Mouse (Mus musculus) stomach, embryonic 15.5 days (tissue): ENCODE data around the gene Ddx49. TPM values are rescaled to one million over a fixed set of nuclear protein-coding genes. Genes with fewer than 3 reads are reported as not detected.

ENCODE experiments used
- ATAC-seq: fragments of 200-750 bp; cut with Nextera tagmentation; 2 replicates; pipeline ENCODE4 v1.8.0; 2017; ENCODE audit warnings: low read depth, moderate number of reproducible peaks, moderate TSS enrichment; ENCODE audit not compliant: insufficient read depth, low FRiP score
- H3K27ac ChIP-seq: fragments of 300-500 bp; sonication (generic); 2 replicates; pipeline ENCODE4 v1.5.1; 2015; ENCODE audit warnings: mild to moderate bottlenecking, inconsistent platforms
- H3K27me3 ChIP-seq: fragments of 300-500 bp; sonication (generic); replicated peaks from 2 replicates; pipeline ENCODE4 v1.6.1; 2015; ENCODE audit warnings: inconsistent platforms
- H3K36me3 ChIP-seq: fragments of 300-500 bp; sonication (generic); 2 replicates; pipeline ENCODE4 v1.6.1; 2015; ENCODE audit warnings: inconsistent platforms
- H3K4me1 ChIP-seq: fragments of 300-500 bp; sonication (generic); 2 replicates; pipeline ENCODE4 v1.6.1; 2015; ENCODE audit warnings: inconsistent platforms
- H3K4me2 ChIP-seq: fragments of 300-500 bp; sonication (generic); 2 replicates; pipeline ENCODE4 v1.6.1; 2015; ENCODE audit warnings: mild to moderate bottlenecking, inconsistent platforms
- H3K4me3 ChIP-seq: fragments of 300-500 bp; sonication (generic); replicated peaks from 2 replicates; pipeline ENCODE4 v1.5.1; 2015; ENCODE audit warnings: inconsistent platforms
- H3K9ac ChIP-seq: fragments of 300-500 bp; sonication (generic); 2 replicates; pipeline ENCODE4 v1.6.1; 2015; ENCODE audit warnings: inconsistent platforms
- H3K9me3 ChIP-seq: fragments of 300-500 bp; sonication (generic); 2 replicates; pipeline ENCODE4 v1.6.1; 2016; ENCODE audit warnings: inconsistent platforms
- WGBS: fragments of 180-500 bp; shearing (Covaris S2); methylation state at CpG from one replicate; pipeline ENCODE4 v1.1.7; 2015; 5-methylcytosine and 5-hydroxymethylcytosine counted together
- polyA plus RNA-seq: library from polyadenylated mRNA; unstranded; fragments of >200 nt; fragmentation: Nextera tagmentation; extraction: Ambion mirVana; gene quantifications from 2 replicates; pipeline ENCODE4 v1.2.1, GENCODE M21; 2015

Gene Ddx49
- polyA plus RNA-seq, 1 experiment from 2014 or later, result 46.3 TPM

- H3K9me3 ChIP-seq, result no peaks in the 10 kb centered on the region
- H3K27ac ChIP-seq, result no peak overlapping the region
- no peak overlapping the region for H3K9ac ChIP-seq
- H3K4me3 ChIP-seq, result no peak overlapping the region
- H3K4me2 ChIP-seq, result no peak overlapping the region
- ATAC-seq, result peak; percentile 65
- H3K36me3 ChIP-seq, result peaks cover 60% of the 10 kb centered on the region
- H3K4me1 ChIP-seq, result no peaks in the 10 kb centered on the region; the same call in 1 of the 2 replicates
- 29% methylated on average over 41 of the region's 41 CpGs for WGBS
- no peaks in the 10 kb centered on the region for H3K27me3 ChIP-seq
Measured at GRCm38 (mm10) chr8:70332070-70332877, 30.0 kb upstream of the Ddx49 start.

- WGBS, result 77% methylated on average over 19 of the region's 19 CpGs
- Histone ChIP-seq H3K4me2 (no peak overlapping the region), H3K27me3 (no peaks in the 10 kb centered on the region), H3K9me3 (no peaks in the 10 kb centered on the region), H3K9ac (no peak overlapping the region), H3K4me1 (no peaks in the 10 kb centered on the region; the same call in 1 of the 2 replicates), H3K27ac (no peak overlapping the region), H3K36me3 (peaks cover 52% of the 10 kb centered on the region), H3K4me3 (no peak overlapping the region)
- no peak for ATAC-seq
Measured at GRCm38 (mm10) chr8:70331526-70331925, 29.2 kb upstream of the Ddx49 start.

GRCm38 (mm10) chr8:70330741-70331364 is 28.6 kb upstream of the Ddx49 start:
- Histone ChIP-seq H3K4me3 (no peak overlapping the region), H3K27me3 (no peaks in the 10 kb centered on the region), H3K4me1 (no peaks in the 10 kb centered on the region; the same call in 1 of the 2 replicates), H3K4me2 (peak overlapping the region; percentile 22), H3K36me3 (peaks cover 45% of the 10 kb centered on the region), H3K9ac (no peak overlapping the region), H3K9me3 (no peaks in the 10 kb centered on the region), H3K27ac (no peak overlapping the region)
- ATAC-seq, result peak; percentile 61
- WGBS, result 38% methylated on average over 53 of the region's 53 CpGs

- ATAC-seq, result peak; percentile 16; the same call in 1 of the 2 replicates
- no peak overlapping the region for H3K27ac ChIP-seq
- H3K4me3 ChIP-seq, result no peak overlapping the region
- peaks cover 38% of the 10 kb centered on the region for H3K36me3 ChIP-seq
- no peaks in the 10 kb centered on the region; the same call in 1 of the 2 replicates for H3K4me1 ChIP-seq
- H3K27me3 ChIP-seq, result no peaks in the 10 kb centered on the region
- WGBS, result 19% methylated on average over 45 of the region's 45 CpGs
- H3K9me3 ChIP-seq, result no peaks in the 10 kb centered on the region
- H3K9ac ChIP-seq, result no peak overlapping the region
- H3K4me2 ChIP-seq, result peak overlapping the region; percentile 22
Measured at GRCm38 (mm10) chr8:70329835-70330740, 27.8 kb upstream of the Ddx49 start.

- no peak within 1 kb of the TSS for H3K4me3 ChIP-seq
- ATAC-seq, result no peak
Measured at GRCm38 (mm10) chr8:70329124-70329834, 27.0 kb upstream of the Ddx49 start, which contains the start of gene Gdf1. Gdf1 (plus strand) TSS chr8:70329817.

GRCm38 (mm10) chr8:70327512-70327911 is 25.2 kb upstream of the Ddx49 start:
- Histone ChIP-seq H3K4me2 (no peak overlapping the region), H3K9ac (no peak overlapping the region), H3K36me3 (peaks cover 13% of the 10 kb centered on the region), H3K27ac (no peak overlapping the region), H3K9me3 (no peaks in the 10 kb centered on the region), H3K4me3 (no peak overlapping the region), H3K27me3 (no peaks in the 10 kb centered on the region), H3K4me1 (no peaks in the 10 kb centered on the region; the same call in 1 of the 2 replicates)
- 89% methylated on average over 6 of the region's 6 CpGs for WGBS
- no peak for ATAC-seq

More at GRCm38 (mm10) chr8:70329124-70329834, 27.0 kb upstream of the Ddx49 start, which contains the start of gene Gdf1:
- H3K4me1 ChIP-seq, result no peaks in the 10 kb centered on the region; the same call in 1 of the 2 replicates
- WGBS, result 32% methylated on average over 14 of the region's 14 CpGs
- H3K4me2 ChIP-seq, result peak within 1 kb of the TSS; percentile 22
- H3K9ac ChIP-seq, result no peak within 1 kb of the TSS
- H3K36me3 ChIP-seq, result peaks cover 30% of the 10 kb centered on the region
- no peak within 1 kb of the TSS for H3K27ac ChIP-seq
- H3K27me3 ChIP-seq, result no peaks in the 10 kb centered on the region
- no peaks in the 10 kb centered on the region for H3K9me3 ChIP-seq

GRCm38 (mm10) chr8:70323716-70324115 is 21.4 kb upstream of the Ddx49 start:
- 93% methylated on average over 3 of the region's 3 CpGs for WGBS

GRCm38 (mm10) chr8:70317872-70318271 is 15.6 kb upstream of the Ddx49 start:
- Histone ChIP-seq H3K27ac (no peak overlapping the region), H3K27me3 (no peaks in the 10 kb centered on the region), H3K36me3 (0 out of 2 replicates have a peak, but pooled peaks cover 9% of the 10 kb centered on the region), H3K9me3 (no peaks in the 10 kb centered on the region), H3K4me2 (no peak overlapping the region), H3K4me3 (no peak overlapping the region), H3K4me1 (peaks cover 27% of the 10 kb centered on the region), H3K9ac (no peak overlapping the region)
- no peak for ATAC-seq
- WGBS, result 85% methylated on average over 5 of the region's 5 CpGs

More at GRCm38 (mm10) chr8:70323716-70324115, 21.4 kb upstream of the Ddx49 start:
- H3K9ac ChIP-seq, result no peak overlapping the region
- H3K9me3 ChIP-seq, result no peaks in the 10 kb centered on the region
- H3K36me3 ChIP-seq, result no peaks in the 10 kb centered on the region
- no peak overlapping the region for H3K4me3 ChIP-seq
- ATAC-seq, result no peak
- H3K4me1 ChIP-seq, result no peaks in the 10 kb centered on the region
- H3K4me2 ChIP-seq, result no peak overlapping the region
- no peak overlapping the region for H3K27ac ChIP-seq
- no peaks in the 10 kb centered on the region for H3K27me3 ChIP-seq

- Histone ChIP-seq H3K4me2 (peak overlapping the region; percentile 75), H3K27me3 (no peaks in the 10 kb centered on the region), H3K36me3 (peaks cover 15% of the 10 kb centered on the region; the same call in 1 of the 2 replicates), H3K4me3 (peak overlapping the region; percentile 59), H3K9me3 (no peaks in the 10 kb centered on the region), H3K4me1 (peaks cover 27% of the 10 kb centered on the region), H3K27ac (peak overlapping the region; percentile 9; the same call in 1 of the 2 replicates), H3K9ac (no peak overlapping the region)
- 19% methylated on average over 15 of the region's 15 CpGs for WGBS
- peak; percentile 71 for ATAC-seq
Measured at GRCm38 (mm10) chr8:70316511-70317504, 14.5 kb upstream of the Ddx49 start.
